Mouse (Mus musculus): ENCODE results near the gene Gnmt. TPM values are rescaled to one million over a fixed set of nuclear protein-coding genes. Genes with fewer than 3 reads are reported as not detected.
A peak's percentile ranks its signal among the peaks of the same experiment; 100 is the strongest.

Gnmt gene
- total and polyA plus RNA-seq, 3 experiments: 0.62 to 1.6 TPM; not detected in 1

DNA sequence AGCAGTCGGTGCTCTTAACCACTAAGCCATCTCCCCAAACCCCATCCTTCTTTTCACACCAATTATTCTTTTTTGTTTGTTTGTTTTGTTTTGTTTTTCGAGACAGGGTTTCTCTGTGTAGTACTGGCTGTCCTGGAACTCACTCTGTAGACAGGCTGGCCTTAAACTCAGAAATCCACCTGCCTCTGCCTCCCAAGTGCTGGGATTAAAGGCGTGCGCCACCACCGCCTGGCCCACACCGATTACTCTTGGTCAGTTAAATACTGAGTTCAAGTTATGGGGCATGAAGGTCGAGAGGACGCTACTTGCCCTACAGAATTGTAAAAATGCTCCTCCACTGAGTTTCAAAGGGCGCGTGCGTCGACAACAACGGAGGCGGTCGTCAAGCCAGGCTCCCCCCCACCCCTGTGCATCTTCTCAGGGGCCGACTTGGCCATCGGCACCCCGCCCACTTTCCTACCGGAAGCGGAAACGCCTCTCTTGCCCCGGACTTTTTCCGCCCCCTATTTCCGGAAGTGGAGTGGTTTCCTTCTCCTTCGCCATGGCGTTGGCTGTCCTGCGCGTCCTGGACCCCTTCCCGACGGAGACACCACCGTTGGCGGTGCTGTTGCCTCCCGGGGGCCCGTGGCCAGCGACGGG is 17.9 kb downstream of the Gnmt start, which contains the start of gene Pex6:
Pex6 (plus strand) TSS at position 505 of the 639 bp plus-strand sequence.
- H3K36me3 ChIP-seq (ENCODE audit: control insufficient read depth in 1 of 2, insufficient read depth in 2 of 2, low read length in 2 of 2): peaks cover 4 to 6% of the 10 kb centered on the region in 2 experiments
- H3K27me3 ChIP-seq (ENCODE audit: control insufficient read depth in 1 of 2, insufficient read depth in 2 of 2, low read length in 2 of 2): no peaks in the 10 kb centered on the region
- peak; percentile 96 for DNase-seq (ENCODE audit: low read depth, low spot score)
- TF ChIP-seq KAT2A (conservative IDR thresholded peaks at IDR 0.05; ENCODE audit: low read depth, low read length) (peak; percentile 65; the same call in 1 of the 2 replicates), MXI1 (IDR thresholded peaks at IDR 0.05; ENCODE audit: low read depth, low read length) (peak; percentile 71), MAX (IDR thresholded peaks at IDR 0.05; ENCODE audit: low read length) (peak; percentile 32; the same call in 1 of the 2 replicates), MAZ (IDR thresholded peaks at IDR 0.05; ENCODE audit: low read depth, low read length) (peak; percentile 70; the same call in 1 of the 2 replicates), TCF12 (IDR thresholded peaks at IDR 0.05; ENCODE audit: low read depth, low read length) (peak; percentile 61; the same call in 1 of the 2 replicates), CHD1 (IDR thresholded peaks at IDR 0.05; ENCODE audit: low read depth, low read length) (no peak), E2F4 (IDR thresholded peaks at IDR 0.05; ENCODE audit: borderline replicate concordance, low read depth, low read length) (no peak), POLR2AphosphoS2 (IDR thresholded peaks at IDR 0.05; ENCODE audit: low read length) (peak; percentile 67; the same call in 1 of the 2 replicates), SIN3A (IDR thresholded peaks at IDR 0.05; ENCODE audit: low read length) (peak; percentile 86), BHLHE40 (IDR thresholded peaks at IDR 0.05; ENCODE audit: borderline replicate concordance, low read depth, low read length) (peak; percentile 2; the same call in 1 of the 2 replicates), MEF2A (IDR thresholded peaks at IDR 0.05; ENCODE audit: extremely low read depth, insufficient replicate concordance, low read depth, low read length, poor library complexity, severe bottlenecking) (no peak), NRF1 (IDR thresholded peaks at IDR 0.05; ENCODE audit: insufficient read depth, low read depth, low read length, poor library complexity, severe bottlenecking) (peak; percentile 42; the same call in 1 of the 2 replicates), ZNF384 (IDR thresholded peaks at IDR 0.05; ENCODE audit: low read depth, low read length) (no peak), RCOR1 (IDR thresholded peaks at IDR 0.05; ENCODE audit: low read depth, low read length) (peak; percentile 29; the same call in 1 of the 2 replicates), NELFE (IDR thresholded peaks at IDR 0.05; ENCODE audit: low read depth, low read length) (peak; percentile 87), ELF1 (IDR thresholded peaks at IDR 0.05; ENCODE audit: low read depth, low read length) (peak; percentile 95), USF2 (IDR thresholded peaks at IDR 0.05; ENCODE audit: borderline replicate concordance in 1 of 2, insufficient read depth in 1 of 2, low read depth in 1 of 2, low read length in 2 of 2) (no peak), TAL1 (IDR thresholded peaks at IDR 0.05; ENCODE audit: low read length) (no peak), JUND (IDR thresholded peaks at IDR 0.05; ENCODE audit: low read depth, low read length) (no peak), RAD21 (IDR thresholded peaks at IDR 0.05; ENCODE audit: low read depth, low read length) (no peak), TBP (IDR thresholded peaks at IDR 0.05; ENCODE audit: low read depth, low read length) (peak; percentile 64), MYC (IDR thresholded peaks at IDR 0.05; ENCODE audit: low read depth, low read length) (0 out of 2 replicates have a peak, but pooled peaks have one; percentile 15), CHD2 (IDR thresholded peaks at IDR 0.05; ENCODE audit: low read length) (no peak), GATA1 (IDR thresholded peaks at IDR 0.05; ENCODE audit: low read depth, low read length) (no peak), USF1 (IDR thresholded peaks at IDR 0.05; ENCODE audit: low read depth, low read length) (no peak), CTCF (IDR thresholded peaks at IDR 0.05 in 2 of 3, conservative IDR thresholded peaks at IDR 0.05 in 1 of 3; ENCODE audit: control insufficient read depth in 1 of 3, insufficient read depth in 1 of 3, low read depth in 2 of 3, low read length in 3 of 3, poor library complexity in 1 of 3, severe bottlenecking in 1 of 3) (no peak), HCFC1 (IDR thresholded peaks at IDR 0.05; ENCODE audit: low read depth, low read length) (peak; percentile 91), EP300 (IDR thresholded peaks at IDR 0.05; ENCODE audit: low read depth in 1 of 2, low read length in 2 of 2) (no peak), ZKSCAN1 (IDR thresholded peaks at IDR 0.05; ENCODE audit: low read depth, low read length) (no peak), ZMIZ1 (IDR thresholded peaks at IDR 0.05; ENCODE audit: low read depth, low read length) (peak; percentile 56; the same call in 1 of the 2 replicates), POLR2A (IDR thresholded peaks at IDR 0.05; ENCODE audit: control insufficient read depth in 1 of 2, insufficient read depth in 1 of 2, low read depth in 1 of 2, low read length in 2 of 2, poor library complexity in 1 of 2) (peak in 1 of 2 experiments; percentile 87; a peak in 2 of 4 replicates), GABPA (IDR thresholded peaks at IDR 0.05; ENCODE audit: low read depth, low read length) (0 out of 2 replicates have a peak, but pooled peaks have one; percentile 8), POLR2AphosphoS5 (IDR thresholded peaks at IDR 0.05; ENCODE audit: borderline replicate concordance, low read depth, low read length) (no peak), MAFK (IDR thresholded peaks at IDR 0.05; ENCODE audit: borderline replicate concordance, low read depth, low read length) (no peak)
- peaks cover 21% of the 10 kb centered on the region for H3K79me2 ChIP-seq (ENCODE audit: control insufficient read depth, insufficient read depth, low read length, poor library complexity)
- peak within 1 kb of the TSS; percentile 78 for H3K27ac ChIP-seq (ENCODE audit: control insufficient read depth, low read depth, low read length)
- peaks cover 0 to 16% of the 10 kb centered on the region in 2 experiments; a peak in 2 of 4 replicates for H3K4me1 ChIP-seq (ENCODE audit: control insufficient read depth in 1 of 2, insufficient read depth in 2 of 2, low read length in 2 of 2)
- H3K4me3 ChIP-seq (ENCODE audit: control insufficient read depth in 1 of 2, insufficient read depth in 1 of 2, low read depth in 2 of 2, low read length in 2 of 2): peak within 1 kb of the TSS; percentile 84 to 99
- H3K9me3 ChIP-seq (replicated peaks; ENCODE audit: insufficient read depth, low read length): no peaks in the 10 kb centered on the region
- H3K9ac ChIP-seq (ENCODE audit: control insufficient read depth, low read depth, low read length, poor library complexity, severe bottlenecking): peak within 1 kb of the TSS; percentile 99
